Mouse (Mus musculus): ENCODE data around the gene Tpsg1. TPM values are rescaled to one million over a fixed set of nuclear protein-coding genes. Genes with fewer than 3 reads are reported as not detected.

The Tpsg1 gene
- polyA plus RNA-seq, 1 experiment: 0.09 TPM

GRCm38 (mm10) chr17:25394526-25394925 lies 25.5 kb downstream of the Tpsg1 start:
- DNase-seq (ENCODE audit: low read depth in 1 of 2, low spot score in 2 of 2): no peak
- 81% methylated on average over 4 of the region's 4 CpGs for WGBS
- H3K36me3 ChIP-seq (ENCODE audit: control insufficient read depth, insufficient read depth, low read length): no peaks in the 10 kb centered on the region
- H3K27me3 ChIP-seq (ENCODE audit: control insufficient read depth, insufficient read depth, low read length): no peaks in the 10 kb centered on the region
- H3K4me3 ChIP-seq (ENCODE audit: extremely low read depth, insufficient read depth, insufficient read length): no peak overlapping the region
- TF ChIP-seq CTCF (IDR thresholded peaks at IDR 0.05; ENCODE audit: extremely low read depth, insufficient read depth, insufficient read length, insufficient replicate concordance): no peak
- TF ChIP-seq POLR2A (IDR thresholded peaks at IDR 0.05; ENCODE audit: low read depth, low read length): no peak
- H3K27ac ChIP-seq (ENCODE audit: insufficient read depth, low read length): no peak overlapping the region
- H3K4me1 ChIP-seq (ENCODE audit: control insufficient read depth, insufficient read depth, insufficient read length): no peaks in the 10 kb centered on the region

DNA sequence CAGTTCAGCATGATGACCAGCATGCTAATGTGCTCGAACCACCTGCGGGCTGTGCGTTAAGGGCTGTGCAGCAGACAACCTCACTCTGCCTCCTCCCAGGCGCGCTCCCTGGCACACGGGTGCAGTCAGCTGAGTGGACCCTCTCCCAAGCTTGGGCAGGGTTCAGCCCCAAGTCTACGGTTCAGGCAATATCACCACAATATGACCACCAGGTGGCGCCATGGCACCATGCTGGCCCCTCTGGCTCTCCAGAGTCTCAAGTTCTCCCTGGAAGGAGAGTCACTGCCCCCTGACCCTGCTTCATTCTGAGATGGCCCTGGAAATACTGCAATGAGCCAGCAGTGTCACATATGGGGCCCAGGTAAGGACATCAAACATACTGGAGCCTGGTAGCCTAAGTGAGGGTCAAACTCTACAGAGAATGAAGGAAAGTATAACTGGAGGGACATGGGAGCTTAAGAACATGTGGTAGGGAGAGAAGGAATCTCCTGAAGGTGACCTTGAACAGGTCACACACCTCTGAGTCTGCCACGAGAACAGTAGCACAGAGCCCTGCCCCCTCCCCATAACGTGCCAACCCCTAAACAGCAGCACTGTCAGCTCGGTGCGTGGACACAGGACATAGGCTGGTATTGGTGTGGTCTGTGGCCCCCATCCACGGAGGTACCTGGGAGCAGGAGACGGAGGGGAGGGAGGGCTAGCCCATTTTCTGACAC lies 28.9 kb downstream of the Tpsg1 start:
- TF ChIP-seq POLR2A (IDR thresholded peaks at IDR 0.05; ENCODE audit: low read depth, low read length) (no peak), CTCF (IDR thresholded peaks at IDR 0.05; ENCODE audit: extremely low read depth, insufficient read depth, insufficient read length, insufficient replicate concordance) (peak; percentile 88; the same call in 1 of the 2 replicates)
- Histone ChIP-seq H3K4me1 (ENCODE audit: control insufficient read depth, insufficient read depth, insufficient read length) (no peaks in the 10 kb centered on the region), H3K27ac (ENCODE audit: insufficient read depth, low read length) (no peak overlapping the region), H3K36me3 (ENCODE audit: control insufficient read depth, insufficient read depth, low read length) (no peaks in the 10 kb centered on the region), H3K27me3 (ENCODE audit: control insufficient read depth, insufficient read depth, low read length) (no peaks in the 10 kb centered on the region), H3K4me3 (ENCODE audit: extremely low read depth, insufficient read depth, insufficient read length) (no peak overlapping the region)
- 39% methylated on average over 14 of the region's 14 CpGs for WGBS
- peak; percentile 23 to 56 for DNase-seq (ENCODE audit: low read depth in 1 of 2, low spot score in 2 of 2)

DNA sequence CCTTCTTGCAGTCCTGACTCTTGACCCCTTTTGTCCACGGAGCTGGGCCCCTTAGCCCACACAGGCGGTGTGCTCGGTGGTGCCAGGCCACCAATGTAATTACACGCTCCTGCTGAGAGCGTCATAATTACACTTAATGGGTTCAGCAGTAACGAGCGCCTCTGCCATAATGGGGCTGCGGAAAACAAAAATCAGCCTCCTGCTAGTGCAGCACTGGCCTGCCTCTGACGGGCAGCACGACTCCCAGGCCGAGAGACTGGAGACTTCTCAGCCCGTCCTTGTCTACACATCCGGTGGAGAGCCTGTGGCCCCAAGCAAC lies 29.4 kb downstream of the Tpsg1 start:
- WGBS: 69% methylated on average over 13 of the region's 13 CpGs
- Histone ChIP-seq H3K36me3 (ENCODE audit: control insufficient read depth, insufficient read depth, low read length) (no peaks in the 10 kb centered on the region), H3K27ac (ENCODE audit: insufficient read depth, low read length) (no peak overlapping the region), H3K4me3 (ENCODE audit: extremely low read depth, insufficient read depth, insufficient read length) (no peak overlapping the region), H3K4me1 (ENCODE audit: control insufficient read depth, insufficient read depth, insufficient read length) (no peaks in the 10 kb centered on the region), H3K27me3 (ENCODE audit: control insufficient read depth, insufficient read depth, low read length) (no peaks in the 10 kb centered on the region)
- no peak for TF ChIP-seq POLR2A (IDR thresholded peaks at IDR 0.05; ENCODE audit: low read depth, low read length)
- no peak for TF ChIP-seq CTCF (IDR thresholded peaks at IDR 0.05; ENCODE audit: extremely low read depth, insufficient read depth, insufficient read length, insufficient replicate concordance)
- no peak for DNase-seq (ENCODE audit: low read depth in 1 of 2, low spot score in 2 of 2)

GRCm38 (mm10) chr17:25400443-25400842 lies 31.4 kb downstream of the Tpsg1 start:
- Histone ChIP-seq H3K4me3 (ENCODE audit: extremely low read depth, insufficient read depth, insufficient read length) (no peak overlapping the region), H3K27me3 (ENCODE audit: control insufficient read depth, insufficient read depth, low read length) (no peaks in the 10 kb centered on the region), H3K27ac (ENCODE audit: insufficient read depth, low read length) (no peak overlapping the region), H3K4me1 (ENCODE audit: control insufficient read depth, insufficient read depth, insufficient read length) (no peaks in the 10 kb centered on the region), H3K36me3 (ENCODE audit: control insufficient read depth, insufficient read depth, low read length) (no peaks in the 10 kb centered on the region)
- 9% methylated on average over 7 of the region's 7 CpGs for WGBS
- TF ChIP-seq CTCF (IDR thresholded peaks at IDR 0.05; ENCODE audit: extremely low read depth, insufficient read depth, insufficient read length, insufficient replicate concordance) (no peak), POLR2A (IDR thresholded peaks at IDR 0.05; ENCODE audit: low read depth, low read length) (no peak)
- no peak for DNase-seq (ENCODE audit: low read depth in 1 of 2, low spot score in 2 of 2)

DNA sequence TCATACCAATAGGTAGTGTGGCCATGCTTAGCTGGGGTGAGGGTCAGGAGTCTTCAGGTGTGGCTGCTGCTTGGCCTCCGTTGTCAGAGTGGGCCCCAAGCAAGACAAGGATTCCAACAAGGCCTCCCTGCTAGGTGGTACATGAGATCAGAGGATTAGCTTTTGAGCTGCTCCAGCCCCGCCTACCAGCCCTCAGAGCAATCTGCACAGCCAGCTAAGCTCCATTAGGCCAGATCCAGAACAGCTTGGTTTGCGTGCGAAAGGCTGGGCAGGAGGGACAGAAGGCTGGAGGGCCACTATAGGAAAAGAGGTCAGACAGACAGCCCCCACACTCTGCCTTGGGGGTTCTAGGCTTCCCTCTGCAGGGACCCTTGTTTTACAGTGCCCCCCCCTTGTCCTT lies 32.4 kb downstream of the Tpsg1 start:
- DNase-seq (ENCODE audit: low read depth in 1 of 2, low spot score in 2 of 2): no peak
- H3K27ac ChIP-seq (ENCODE audit: insufficient read depth, low read length): no peak overlapping the region
- H3K4me1 ChIP-seq (ENCODE audit: control insufficient read depth, insufficient read depth, insufficient read length): no peaks in the 10 kb centered on the region
- TF ChIP-seq POLR2A (IDR thresholded peaks at IDR 0.05; ENCODE audit: low read depth, low read length) (no peak), CTCF (IDR thresholded peaks at IDR 0.05; ENCODE audit: extremely low read depth, insufficient read depth, insufficient read length, insufficient replicate concordance) (no peak)
- no peaks in the 10 kb centered on the region for H3K27me3 ChIP-seq (ENCODE audit: control insufficient read depth, insufficient read depth, low read length)
- no peak overlapping the region for H3K4me3 ChIP-seq (ENCODE audit: extremely low read depth, insufficient read depth, insufficient read length)
- no peaks in the 10 kb centered on the region for H3K36me3 ChIP-seq (ENCODE audit: control insufficient read depth, insufficient read depth, low read length)
- 57% methylated on average over 4 of the region's 4 CpGs for WGBS

- no peaks in the 10 kb centered on the region for H3K27me3 ChIP-seq (ENCODE audit: control insufficient read depth, insufficient read depth, low read length)
- TF ChIP-seq CTCF (IDR thresholded peaks at IDR 0.05; ENCODE audit: extremely low read depth, insufficient read depth, insufficient read length, insufficient replicate concordance): no peak
- TF ChIP-seq POLR2A (IDR thresholded peaks at IDR 0.05; ENCODE audit: low read depth, low read length): no peak
- no peaks in the 10 kb centered on the region for H3K36me3 ChIP-seq (ENCODE audit: control insufficient read depth, insufficient read depth, low read length)
- H3K4me3 ChIP-seq (ENCODE audit: extremely low read depth, insufficient read depth, insufficient read length): no peak overlapping the region
- no peak for DNase-seq (ENCODE audit: low read depth in 1 of 2, low spot score in 2 of 2)
- WGBS: 79% methylated on average over 13 of the region's 13 CpGs
- no peak overlapping the region for H3K27ac ChIP-seq (ENCODE audit: insufficient read depth, low read length)
- no peaks in the 10 kb centered on the region for H3K4me1 ChIP-seq (ENCODE audit: control insufficient read depth, insufficient read depth, insufficient read length)
Measured at GRCm38 (mm10) chr17:25402224-25402623, 33.2 kb downstream of the Tpsg1 start.

- 30% methylated on average over 3 of the region's 3 CpGs for WGBS
- Histone ChIP-seq H3K27ac (ENCODE audit: insufficient read depth, low read length) (no peak overlapping the region), H3K27me3 (ENCODE audit: control insufficient read depth, insufficient read depth, low read length) (no peaks in the 10 kb centered on the region), H3K36me3 (ENCODE audit: control insufficient read depth, insufficient read depth, low read length) (no peaks in the 10 kb centered on the region), H3K4me1 (ENCODE audit: control insufficient read depth, insufficient read depth, insufficient read length) (no peaks in the 10 kb centered on the region), H3K4me3 (ENCODE audit: extremely low read depth, insufficient read depth, insufficient read length) (no peak overlapping the region)
- no peak for DNase-seq (ENCODE audit: low read depth in 1 of 2, low spot score in 2 of 2)
- TF ChIP-seq POLR2A (IDR thresholded peaks at IDR 0.05; ENCODE audit: low read depth, low read length) (no peak), CTCF (IDR thresholded peaks at IDR 0.05; ENCODE audit: extremely low read depth, insufficient read depth, insufficient read length, insufficient replicate concordance) (no peak)
Measured at GRCm38 (mm10) chr17:25404190-25404589, 35.1 kb downstream of the Tpsg1 start.
